Mouse (Mus musculus) ES-CJ7 (cell line): Measurements from ENCODE around the gene Mgarp.
"Not testable (repeated sequence)": the region's sequence is repeated elsewhere in the genome, so short reads cannot be mapped to it uniquely, and the experiment has no call there.

ENCODE experiments used
- DNase-seq: peaks from one replicate; pipeline ENCODE4 v3.0.0; 2011; ENCODE audit warnings: low read depth, low spot score

Mgarp gene

DNA sequence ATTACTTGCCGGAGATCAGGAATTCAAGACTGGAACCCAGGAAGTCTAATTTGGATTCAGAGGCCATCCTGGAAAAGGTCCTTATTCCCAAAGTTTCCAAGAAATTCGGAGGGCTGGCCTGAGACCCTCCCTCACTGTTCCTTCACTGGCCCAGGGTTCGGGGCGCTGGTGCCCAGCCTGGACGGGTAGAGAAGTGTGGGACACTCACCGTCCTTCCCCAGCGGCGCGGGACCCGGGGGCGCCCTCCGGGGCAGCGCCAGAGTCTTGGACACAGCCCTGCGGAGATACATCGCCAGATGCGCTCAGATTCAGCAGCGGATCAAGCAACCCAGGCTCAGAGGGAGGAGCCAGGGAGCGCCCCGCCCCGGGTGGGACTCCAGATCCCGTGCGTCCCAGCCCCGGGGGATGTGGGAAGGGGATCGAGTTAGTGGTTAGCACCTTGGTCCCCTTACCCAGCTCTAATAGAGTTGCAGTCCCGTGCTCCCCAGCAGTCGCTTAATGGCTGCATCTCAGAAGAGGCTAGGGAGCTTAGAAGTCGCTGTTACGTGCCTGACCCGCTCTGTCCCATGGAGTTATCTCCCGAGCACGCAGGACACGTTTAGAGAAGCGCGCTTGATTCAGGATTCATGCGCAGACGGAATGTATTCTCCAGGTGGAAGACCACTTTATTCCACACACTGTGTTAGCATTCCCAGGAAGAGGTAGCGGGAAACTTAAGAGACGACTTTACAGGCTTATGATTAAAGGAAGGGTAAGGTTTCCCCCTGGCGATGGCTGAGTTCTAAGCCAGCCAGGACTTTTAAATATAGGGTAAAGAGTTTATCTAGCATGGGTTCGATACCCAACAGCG lies at the start of gene Mgarp:
Mgarp (minus strand) TSS at position 520 of the 850 bp plus-strand sequence.
- peak; percentile 84 for DNase-seq

DNA sequence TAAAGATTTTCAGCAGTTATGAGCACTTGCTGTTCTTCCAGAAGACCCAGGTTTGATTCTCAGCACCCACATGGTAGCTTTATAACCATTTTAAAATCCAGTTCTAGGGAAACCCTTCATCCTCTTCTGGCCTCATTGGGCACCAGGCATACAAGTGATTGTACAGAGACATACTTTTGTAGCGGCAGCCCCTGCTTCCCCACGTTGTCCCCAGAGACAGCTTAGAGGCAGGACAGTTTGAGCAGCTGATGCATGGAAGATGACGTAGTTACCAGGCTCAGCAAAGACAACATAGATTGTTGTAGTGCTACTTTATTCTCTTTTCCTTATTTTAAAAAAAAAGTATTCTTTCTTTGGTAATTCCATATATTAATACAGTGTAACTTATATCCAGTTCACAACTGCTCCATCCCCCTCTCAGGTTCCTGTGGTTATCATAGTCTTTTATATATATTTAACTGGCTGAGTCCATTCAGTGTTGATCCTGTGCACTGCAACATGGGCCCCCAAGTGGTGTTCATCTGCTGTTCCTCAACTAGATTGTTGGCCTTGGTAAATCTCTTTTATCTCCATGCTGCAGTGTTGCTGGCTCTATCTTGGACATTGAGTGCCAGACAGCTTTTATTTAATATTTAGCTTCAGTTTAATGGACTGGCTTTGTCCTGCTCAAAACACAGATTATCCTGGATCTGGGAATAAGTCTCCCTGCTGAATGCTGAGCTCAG lies 38.5 kb upstream of the Mgarp start:
- DNase-seq = no peak

DNA sequence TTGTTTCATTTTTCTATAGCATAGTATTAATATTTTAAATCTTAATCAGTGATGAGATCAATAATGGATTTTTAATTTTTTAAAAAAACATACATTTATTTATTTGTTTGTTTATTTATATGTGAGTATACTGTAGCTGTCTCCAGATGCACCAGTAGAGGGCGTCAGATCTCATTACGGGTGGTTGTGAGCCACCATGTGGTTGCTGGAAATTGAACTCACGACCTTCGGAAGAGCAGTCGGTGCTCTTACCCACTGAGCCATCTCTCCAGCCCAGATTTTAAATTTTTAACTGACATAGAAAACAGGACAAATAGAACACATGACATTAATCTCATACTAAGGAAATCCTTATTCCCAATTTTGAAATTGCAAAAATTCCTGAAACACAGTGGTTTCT lies 37.8 kb upstream of the Mgarp start:
- DNase-seq = not testable (repeated sequence)

DNA sequence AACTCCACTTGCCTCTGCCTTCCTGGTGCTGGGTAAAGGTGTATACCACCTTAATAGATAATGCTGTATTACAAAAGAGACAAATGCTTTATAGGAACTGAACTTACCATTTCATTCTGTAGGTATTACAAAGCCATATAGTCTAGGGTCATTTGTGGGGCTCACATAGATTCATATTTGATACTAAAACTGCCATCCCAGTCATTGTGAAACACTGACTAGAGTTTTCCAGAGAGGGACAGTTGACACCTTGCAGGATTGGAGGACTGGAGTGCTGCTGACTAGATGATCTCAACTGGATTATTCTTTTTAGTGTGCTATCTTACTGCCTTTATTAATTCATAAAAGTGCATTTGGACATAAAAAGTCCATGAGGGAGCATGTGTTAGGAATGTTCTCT lies 28.9 kb upstream of the Mgarp start:
- DNase-seq = no peak

DNA sequence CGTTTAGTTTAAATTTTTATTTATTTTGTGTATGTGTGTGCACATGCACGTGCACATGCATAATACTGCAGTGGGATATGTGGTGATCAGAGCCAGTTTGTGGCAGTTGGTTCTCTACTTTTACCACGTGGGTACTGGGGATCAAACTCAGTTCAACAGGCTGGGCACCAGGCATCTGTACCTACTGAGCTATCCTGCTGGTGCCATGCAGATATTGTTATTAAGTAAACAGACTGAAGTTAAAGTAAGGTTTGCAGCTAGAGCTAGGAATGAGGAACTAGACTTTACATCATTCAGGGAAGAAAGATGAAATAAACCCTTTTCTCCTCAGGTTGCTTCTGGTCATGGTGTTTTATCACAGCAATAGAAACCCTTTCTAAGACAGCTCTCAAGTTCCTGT lies 25.4 kb upstream of the Mgarp start:
- no peak for DNase-seq

DNA sequence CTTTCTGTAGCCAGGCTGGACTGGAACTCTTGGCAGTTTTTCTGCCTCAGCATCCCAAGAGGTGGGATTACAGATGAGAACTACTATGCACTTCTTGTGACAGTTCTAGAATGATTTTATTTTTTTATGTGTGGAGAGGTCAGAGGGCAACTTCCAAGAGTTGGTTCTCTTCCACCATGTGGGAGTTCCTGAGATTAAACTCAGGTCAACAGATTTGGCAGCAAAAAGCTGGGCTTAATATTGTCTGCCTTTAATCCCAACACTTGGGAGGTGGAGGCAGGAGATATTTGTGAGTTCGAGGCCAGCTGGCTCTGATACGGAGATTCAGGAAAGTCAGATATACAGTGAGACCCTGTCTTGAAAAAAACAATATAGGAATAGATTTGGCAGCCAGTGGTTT lies 21.4 kb upstream of the Mgarp start:
- no peak for DNase-seq

DNA sequence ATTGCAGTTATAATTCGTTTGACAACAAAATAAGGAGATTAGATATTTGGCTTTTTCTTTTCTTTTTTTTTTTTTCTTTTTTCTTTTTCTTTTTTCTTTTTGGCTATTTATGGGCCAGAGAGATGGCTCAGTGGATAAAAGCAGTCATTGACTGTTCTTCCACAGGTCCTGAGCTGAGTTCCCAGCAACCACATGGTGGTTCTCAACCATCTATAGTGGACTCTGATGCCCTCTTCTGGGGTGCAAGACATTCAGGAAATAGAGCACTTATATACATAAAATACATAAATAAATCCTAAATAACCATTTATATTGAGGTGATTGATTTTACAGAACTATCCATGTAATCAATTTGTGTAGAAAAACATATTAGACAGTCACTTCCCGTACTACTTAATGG lies 20.9 kb upstream of the Mgarp start:
- no peak for DNase-seq

DNA sequence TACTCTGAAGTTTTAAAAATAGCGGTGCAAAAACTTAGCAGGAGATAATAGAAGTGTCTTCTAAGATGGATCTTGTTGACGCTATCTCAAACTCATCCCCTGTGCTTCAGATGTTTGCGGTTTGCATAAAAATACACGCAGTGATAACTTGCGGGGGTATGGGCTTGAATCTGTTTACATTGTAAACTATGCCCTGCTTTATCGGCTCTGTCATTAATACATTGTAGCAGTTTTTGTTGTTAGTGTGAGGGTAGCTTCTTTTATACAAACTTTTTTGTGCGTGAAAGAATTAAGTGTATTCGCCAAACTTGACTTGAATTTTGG lies 20.6 kb upstream of the Mgarp start:
- DNase-seq = no peak

DNA sequence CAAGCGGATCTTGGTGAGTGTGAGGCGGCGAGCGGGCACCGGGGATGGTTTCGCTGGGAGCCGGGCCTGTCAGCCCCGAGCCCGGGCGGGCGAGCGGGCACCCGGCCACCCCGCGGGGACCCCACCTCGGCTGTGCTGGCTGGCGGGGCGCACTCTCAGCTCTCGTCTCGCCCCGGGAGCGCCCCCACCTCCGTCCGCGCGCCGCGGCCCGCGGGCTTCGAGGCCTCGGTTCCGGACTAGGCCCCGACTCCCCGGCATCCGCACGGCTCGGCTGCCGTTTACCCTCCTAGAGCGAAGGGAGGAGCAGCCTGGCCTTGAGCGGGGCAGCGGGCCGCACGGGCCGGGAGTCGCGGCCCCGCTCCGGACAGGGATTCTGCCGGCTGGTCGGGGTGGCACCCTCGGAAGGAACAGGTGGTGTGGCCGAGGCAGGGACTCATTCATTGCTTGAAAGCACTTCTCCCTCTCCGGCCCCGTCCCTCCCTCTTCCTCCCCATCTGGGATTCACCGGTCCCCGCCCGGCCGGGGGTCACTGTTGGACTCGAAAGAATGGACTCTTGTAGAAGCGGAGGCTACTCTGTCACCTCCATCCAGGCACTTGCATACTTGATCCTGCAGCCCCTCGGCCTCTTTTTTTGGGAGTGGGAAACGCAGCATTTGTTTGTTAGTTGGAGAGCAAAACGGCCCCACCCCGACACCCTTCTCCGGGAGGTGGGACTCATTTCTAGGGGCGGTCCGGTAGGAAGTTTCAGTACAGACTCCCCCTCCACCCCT lies 20.0 kb upstream of the Mgarp start:
- DNase-seq = peak; percentile 47

DNA sequence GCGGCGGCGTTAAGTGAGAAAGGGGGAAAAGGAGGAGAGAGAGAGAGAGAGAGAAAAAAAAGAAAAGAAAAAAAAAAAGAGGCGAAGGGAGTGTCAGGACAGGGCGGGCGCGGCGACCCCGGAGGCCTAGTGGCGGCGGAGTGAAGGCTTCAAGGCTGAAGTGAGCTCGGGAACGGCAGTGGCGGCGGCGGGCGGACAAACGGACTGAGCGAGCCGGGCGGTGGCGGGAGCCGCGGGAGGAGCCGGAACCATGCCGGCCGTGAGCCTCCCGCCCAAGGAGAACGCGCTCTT lies 19.5 kb upstream of the Mgarp start:
- DNase-seq = no peak

DNA sequence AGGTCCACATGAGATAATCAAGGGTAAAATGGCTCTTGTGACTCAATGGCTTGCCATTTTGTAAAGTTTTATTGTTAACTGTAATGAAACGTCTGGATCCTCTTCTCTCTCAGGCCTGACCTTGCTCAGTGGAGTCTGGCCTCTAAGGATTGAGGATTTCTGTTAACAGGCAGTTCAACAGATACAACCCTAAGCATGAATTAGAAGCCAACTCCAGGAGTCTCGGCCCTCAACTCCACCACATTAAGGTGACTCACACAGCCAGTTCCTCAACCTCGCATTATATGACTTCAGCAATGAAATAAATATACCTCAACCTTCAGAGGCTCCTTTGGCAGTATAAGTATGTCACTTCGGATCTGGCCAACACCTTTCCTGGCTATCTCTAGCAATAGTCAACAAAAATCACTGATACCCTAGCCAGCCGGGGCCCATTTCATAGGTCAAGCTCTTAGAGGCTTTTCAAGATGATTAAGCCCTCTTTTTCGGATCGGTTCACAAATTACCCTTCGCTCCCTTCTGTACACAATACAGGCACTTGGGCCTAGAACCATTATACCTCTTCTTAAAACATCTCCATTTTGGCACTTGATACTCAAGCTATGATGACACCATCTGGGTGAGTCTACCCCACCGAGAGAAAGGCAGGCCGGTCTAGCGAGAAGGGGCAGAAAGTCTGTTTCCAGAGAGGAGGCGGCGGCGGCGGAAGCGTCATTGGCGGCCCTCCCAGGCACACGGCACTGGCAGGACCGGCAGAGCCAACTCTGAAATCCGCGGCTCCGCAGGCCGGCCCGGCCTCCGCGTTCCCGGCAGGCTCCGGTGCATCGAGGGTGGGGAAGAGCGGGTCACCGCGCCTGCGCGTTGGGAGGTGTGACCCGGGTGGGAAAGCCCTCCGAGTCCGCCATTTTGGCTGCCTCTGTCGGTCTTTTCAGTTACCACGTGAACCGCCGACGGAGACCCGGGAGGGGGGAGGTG lies 18.8 kb upstream of the Mgarp start, which contains the start of gene Naa15:
Naa15 (plus strand) TSS at position 51 of the 975 bp plus-strand sequence.
- DNase-seq = peak; percentile 93

DNA sequence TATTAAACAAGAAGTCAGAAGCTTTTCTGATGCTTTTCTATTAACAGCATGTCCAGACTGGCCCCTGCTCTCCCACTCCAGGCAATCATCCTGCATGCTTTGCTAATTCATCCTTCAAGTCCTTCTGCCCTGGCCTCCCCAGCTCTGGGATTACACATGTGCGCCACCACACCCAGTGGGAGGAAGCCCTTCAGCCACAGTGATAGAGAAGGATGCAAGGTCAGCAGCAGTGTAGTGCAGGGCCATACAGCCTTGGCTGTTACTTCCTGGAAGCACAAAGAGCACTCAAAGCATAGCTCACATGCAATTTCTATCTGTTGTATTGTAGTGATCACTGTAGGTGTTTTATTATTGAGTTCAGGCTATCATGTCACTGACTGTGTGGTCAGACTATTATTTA lies 16.7 kb upstream of the Mgarp start:
- DNase-seq = no peak

DNA sequence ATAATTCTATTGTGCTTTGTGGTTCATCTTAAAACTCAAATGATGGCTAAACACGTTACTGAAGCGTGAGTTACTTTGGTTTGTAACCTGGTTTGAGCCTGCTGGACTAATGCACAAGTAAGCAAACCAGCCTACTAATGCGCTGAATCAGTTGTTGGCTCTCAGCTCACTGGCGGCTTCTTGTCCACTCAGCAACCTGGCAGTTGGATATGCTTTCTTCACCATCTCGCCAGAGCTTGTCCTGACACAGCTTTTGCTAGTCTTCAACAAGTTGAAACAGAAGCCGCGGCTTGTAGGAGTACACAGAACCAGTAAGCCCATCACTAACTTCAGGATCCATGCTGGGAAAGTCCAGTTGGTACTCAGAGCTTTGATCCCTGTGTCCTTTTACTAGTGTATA lies 15.9 kb upstream of the Mgarp start:
- no peak for DNase-seq

DNA sequence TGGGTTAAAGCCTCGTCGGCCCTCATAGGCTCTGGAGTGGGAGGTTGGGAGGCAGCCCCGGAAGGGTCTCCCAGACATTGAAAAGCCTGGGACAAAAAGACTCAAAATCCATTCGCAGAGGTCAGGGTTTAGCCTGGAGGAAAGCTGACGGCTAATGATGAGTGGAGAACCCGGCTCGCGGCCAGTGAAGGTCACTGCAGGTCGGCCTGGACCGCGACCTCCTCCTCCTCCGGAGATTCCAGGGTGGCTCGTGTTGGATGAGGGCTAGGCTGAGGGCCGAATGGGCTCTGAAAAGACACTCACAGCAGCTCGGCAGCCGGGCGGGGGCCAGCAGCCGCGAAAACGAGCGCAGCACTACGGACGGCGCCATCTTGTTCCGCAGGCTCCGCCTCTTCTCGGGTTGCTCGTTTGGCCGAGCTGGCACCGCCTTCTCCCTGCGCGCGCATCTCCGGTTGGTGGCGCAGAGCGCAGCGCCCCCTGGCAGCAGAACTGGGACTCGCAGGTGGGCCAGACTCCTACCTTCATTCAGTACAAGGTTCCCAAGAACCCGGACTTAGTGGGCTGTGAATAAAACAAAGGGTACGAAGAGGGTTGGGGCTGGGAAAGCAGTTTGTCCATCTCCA lies 12.1 kb upstream of the Mgarp start, which contains the start of gene Ndufc1:
Ndufc1 (minus strand) TSS at position 428 of the 623 bp plus-strand sequence.
- DNase-seq = peak; percentile 95

DNA sequence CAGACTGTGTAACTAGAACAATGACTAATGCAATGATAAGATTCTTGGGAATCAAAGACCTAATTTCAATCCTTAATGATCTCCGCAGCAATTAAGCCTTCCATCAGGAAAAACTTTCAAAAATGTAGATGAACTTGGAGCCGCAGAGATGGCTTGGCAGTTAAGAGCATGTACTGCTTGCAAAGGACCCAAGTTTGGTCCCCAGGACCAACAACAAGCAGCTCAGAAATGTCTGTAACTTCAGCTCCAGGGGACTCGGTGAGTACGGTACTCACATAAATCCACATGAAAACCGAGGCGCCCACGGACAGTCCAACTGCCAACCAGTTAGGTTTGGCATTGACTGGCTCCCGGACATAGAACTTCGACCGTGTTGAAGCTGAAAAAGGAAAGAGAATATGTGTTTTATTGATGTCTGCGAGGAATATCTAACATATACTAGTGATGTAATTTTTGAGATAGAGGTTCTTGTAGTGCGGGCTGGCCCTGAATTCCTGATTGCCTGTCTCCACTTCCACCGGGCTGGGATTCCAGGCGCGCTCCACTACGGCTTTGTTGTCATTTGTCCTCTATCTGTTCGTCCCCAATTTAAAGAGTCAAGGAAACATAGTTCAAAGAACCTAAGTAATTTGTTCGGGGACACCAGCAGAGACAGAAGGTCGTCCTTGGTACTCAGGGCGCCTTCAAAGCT lies 11.5 kb upstream of the Mgarp start:
- DNase-seq = no peak

DNA sequence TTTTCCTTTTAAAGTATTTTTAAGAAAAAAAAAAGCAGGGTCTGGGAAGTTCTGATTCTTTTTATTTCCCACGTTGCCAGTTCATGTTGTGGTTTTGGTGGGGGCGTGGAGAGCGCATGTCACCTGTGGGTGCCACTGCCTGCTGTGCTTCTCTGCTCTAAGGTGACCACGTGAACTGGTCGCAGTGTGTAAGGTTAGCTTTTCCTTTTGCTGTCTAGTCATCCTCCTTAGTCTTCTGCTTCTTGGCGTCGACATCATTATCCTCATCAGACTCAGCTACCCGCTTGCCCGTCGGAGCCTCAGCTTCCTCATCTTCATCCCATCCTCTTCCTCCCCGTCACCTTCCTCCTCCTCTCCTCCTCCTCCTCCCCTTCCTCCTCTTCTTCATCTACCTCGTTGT lies 6.1 kb upstream of the Mgarp start:
- DNase-seq = no peak

DNA sequence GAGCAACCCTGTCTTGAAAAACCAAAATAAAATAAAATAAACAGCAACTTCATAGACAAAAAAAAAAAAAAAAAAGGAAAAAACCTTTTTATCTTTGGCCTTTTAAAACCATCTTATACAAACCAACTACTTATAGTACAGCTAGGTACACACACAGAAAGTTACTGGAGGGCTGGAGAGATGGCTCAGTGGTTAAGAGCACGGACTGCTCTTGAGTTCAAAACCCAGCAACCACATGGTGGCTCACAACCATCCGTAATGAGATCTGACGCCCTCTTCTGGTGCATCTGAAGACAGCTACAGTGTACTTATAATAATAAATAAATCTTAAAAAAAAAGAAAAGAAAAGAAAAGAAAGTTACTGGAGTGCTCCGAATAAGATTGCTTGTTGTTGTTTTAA lies 5.5 kb upstream of the Mgarp start:
- not testable (repeated sequence) for DNase-seq

DNA sequence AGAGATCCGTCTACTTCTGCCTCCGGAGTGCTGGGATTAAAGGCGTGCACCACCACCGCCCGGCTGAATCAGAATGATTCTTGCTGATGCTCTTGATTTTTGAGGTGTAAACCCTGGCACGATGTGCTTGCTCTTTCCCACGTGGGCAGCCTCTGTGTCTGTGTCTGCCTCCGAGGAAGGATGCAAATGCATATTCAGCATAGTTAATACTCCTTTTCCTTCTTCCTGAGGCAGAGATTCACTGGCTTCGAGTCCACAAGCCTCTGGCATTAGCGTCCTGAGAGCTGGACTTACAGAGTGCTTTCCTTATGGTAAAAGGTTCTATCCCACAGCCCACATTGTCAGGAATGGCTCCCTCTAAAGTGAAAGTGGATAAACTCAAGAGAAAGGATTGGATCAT lies 4.1 kb upstream of the Mgarp start:
- no peak for DNase-seq

DNA sequence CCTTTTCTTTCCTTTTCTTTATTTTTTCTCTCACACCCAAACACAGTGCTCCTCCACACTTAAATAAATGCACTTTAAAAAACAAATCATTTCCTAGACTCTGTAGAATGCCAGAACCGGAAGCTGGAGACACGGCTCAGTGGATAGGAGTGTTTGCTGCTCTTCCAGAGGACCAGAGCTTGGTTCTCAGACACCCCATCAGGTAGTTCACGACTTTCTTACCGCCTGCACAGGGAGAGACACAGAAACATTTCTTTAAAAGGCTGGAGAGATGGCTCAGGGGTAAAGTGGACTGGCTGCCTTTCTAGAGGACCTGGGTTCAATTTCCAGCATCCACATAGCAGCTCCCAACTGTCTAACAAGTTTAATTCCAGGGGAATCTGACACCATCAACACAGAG lies 3.0 kb upstream of the Mgarp start:
- no peak for DNase-seq

DNA sequence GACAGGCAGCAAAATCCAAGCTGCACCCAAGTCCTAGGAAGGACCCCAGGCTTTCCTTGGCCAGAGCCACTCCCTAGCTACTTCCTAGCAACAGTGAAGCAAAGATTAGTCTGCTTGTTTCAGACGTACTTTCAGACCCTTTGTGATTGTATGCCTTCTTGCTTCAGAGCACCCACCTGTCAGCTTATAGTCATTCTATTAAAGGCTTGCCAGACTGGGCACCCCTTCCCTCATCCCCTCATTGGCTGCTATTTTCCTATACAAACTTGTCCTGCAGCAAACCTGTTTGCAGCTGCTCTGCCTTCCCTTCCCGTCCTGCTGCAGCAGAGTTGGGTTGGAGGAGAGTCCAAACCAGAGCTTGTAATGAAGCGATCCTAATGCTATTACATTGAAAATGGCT lies 2.1 kb upstream of the Mgarp start:
- peak; percentile 35 for DNase-seq
